Mouse (Mus musculus) bone marrow macrophage, adult 2 months (primary cell): ENCODE data around the gene Fkbp14. TPM values are rescaled to one million over a fixed set of nuclear protein-coding genes. Genes with fewer than 3 reads are reported as not detected.

Experiments
- H3K27ac ChIP-seq: 2 replicates; pipeline ENCODE4 v1.5.1; 2012; ENCODE audit warnings: low read depth, low read length; ENCODE audit not compliant: insufficient read depth
- H3K4me1 ChIP-seq: 2 replicates; pipeline ENCODE4 v1.6.1; 2012; ENCODE audit warnings: low read length; ENCODE audit not compliant: control insufficient read depth, insufficient read depth
- H3K4me3 ChIP-seq: 2 replicates; pipeline ENCODE4 v1.5.1; 2012; ENCODE audit warnings: mild to moderate bottlenecking, low read length, moderate library complexity; ENCODE audit not compliant: insufficient read depth
- CTCF ChIP-seq: IDR thresholded peaks from 2 replicates; pipeline ENCODE4 v1.5.1; 2012; ENCODE audit warnings: low read depth, mild to moderate bottlenecking, low read length, moderate library complexity
- POLR2A ChIP-seq: IDR thresholded peaks from 2 replicates; pipeline ENCODE4 v1.6.1; 2012; ENCODE audit warnings: mild to moderate bottlenecking, low read depth, low read length, borderline replicate concordance
- polyA plus RNA-seq: library from polyadenylated mRNA; stranded (reverse); fragments of >200 nt; gene quantifications from 2 replicates; pipeline ENCODE4 v1.2.4, GENCODE M21; 2012; ENCODE audit not compliant: missing spikeins, insufficient read depth, insufficient read length

Fkbp14 gene
- polyA plus RNA-seq, 1 experiment = 0.72 TPM

DNA sequence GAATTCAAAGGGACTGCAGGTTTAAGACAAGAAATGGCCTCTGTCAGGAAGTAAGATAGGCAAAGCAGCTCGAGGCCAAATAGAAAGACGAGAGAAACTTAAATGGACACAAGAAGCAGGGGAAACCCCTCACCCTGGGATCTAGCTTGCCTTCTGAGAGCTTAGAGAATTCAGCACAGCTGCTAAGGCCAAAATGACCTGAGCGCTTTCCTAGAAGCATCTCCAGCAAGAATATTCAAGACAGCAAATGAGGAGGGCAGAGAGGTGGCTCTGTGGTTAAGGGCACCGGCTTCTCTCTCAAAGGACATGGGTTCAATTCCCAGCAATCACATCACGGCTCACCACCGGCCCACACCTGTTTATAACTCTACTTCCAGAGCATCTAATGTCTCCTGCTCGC, 60.1 kb downstream of the Fkbp14 start:
- no peak overlapping the region for H3K4me3 ChIP-seq
- no peak for TF ChIP-seq POLR2A
- TF ChIP-seq CTCF = no peak
- H3K27ac ChIP-seq = no peak overlapping the region
- no peaks in the 10 kb centered on the region for H3K4me1 ChIP-seq

GRCm38 (mm10) chr6:54535485-54535884, 61.6 kb downstream of the Fkbp14 start:
- no peak for TF ChIP-seq CTCF
- TF ChIP-seq POLR2A = no peak
- H3K4me3 ChIP-seq = no peak overlapping the region
- no peak overlapping the region for H3K27ac ChIP-seq
- H3K4me1 ChIP-seq = no peaks in the 10 kb centered on the region

DNA sequence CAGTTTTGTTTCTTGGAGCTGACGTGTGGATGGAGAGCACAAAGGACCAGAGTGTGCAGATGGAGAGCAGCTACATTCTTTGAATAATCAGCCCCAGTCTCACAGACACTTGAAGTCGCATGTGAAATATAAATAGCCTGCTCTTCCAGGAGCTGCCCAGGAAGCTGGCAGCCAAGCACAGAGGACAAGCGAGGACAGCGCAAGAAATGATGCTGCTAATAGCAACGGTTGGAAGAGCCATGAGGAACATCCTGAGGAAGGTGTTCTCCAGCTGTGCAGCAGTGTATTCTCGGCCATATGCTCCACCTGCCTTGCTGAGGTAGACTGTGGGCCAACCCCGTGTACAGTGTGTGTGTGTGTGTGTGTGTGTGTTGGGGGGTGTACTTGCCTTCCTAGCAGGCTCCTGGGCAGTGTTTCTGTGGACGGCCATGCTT, 66.0 kb downstream of the Fkbp14 start:
- no peak overlapping the region for H3K4me3 ChIP-seq
- TF ChIP-seq CTCF = no peak
- TF ChIP-seq POLR2A = no peak
- no peaks in the 10 kb centered on the region for H3K4me1 ChIP-seq
- no peak overlapping the region for H3K27ac ChIP-seq

GRCm38 (mm10) chr6:54530182-54530581, 66.9 kb downstream of the Fkbp14 start:
- no peak overlapping the region for H3K4me3 ChIP-seq
- no peak overlapping the region for H3K27ac ChIP-seq
- TF ChIP-seq POLR2A (no peak), CTCF (no peak)
- H3K4me1 ChIP-seq = no peaks in the 10 kb centered on the region

DNA sequence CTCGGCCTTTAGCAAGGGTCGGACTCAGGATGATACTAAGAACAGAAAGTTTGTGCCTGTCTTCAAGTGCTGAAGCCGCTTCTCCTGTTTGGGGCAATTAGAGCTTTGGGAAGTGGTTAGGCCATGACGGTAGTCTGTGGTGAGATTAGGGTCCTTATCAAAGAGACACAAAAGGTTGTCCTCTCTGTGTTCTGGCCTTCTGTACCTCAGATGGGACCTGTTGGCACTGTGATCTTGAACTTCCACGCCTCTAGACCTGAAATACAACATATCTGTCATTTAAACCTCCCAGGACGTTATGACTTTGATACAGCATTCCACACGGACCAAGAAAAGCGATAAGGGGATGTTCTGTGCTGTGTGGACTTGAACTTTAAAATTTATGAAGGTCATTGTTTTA, 68.4 kb downstream of the Fkbp14 start:
- H3K4me3 ChIP-seq = no peak overlapping the region
- TF ChIP-seq POLR2A (no peak), CTCF (no peak)
- H3K4me1 ChIP-seq = no peaks in the 10 kb centered on the region
- no peak overlapping the region for H3K27ac ChIP-seq

Other genes with a start within 250 kb of the Fkbp14 start
- not detected in 2 replicates for gene Wipf3, start 167.7 kb downstream of the Fkbp14 start, polyA plus RNA-seq
- gene Scrn1, start 30.8 kb downstream of the Fkbp14 start, polyA plus RNA-seq = not detected in 2 replicates
- gene Plekha8, start 2.2 kb downstream of the Fkbp14 start, polyA plus RNA-seq = 3.9 and 4.9 TPM in 2 replicates
- gene Mturn, start 84.3 kb upstream of the Fkbp14 start, polyA plus RNA-seq = 10.2 and 11.3 TPM in 2 replicates
- 104 and 108 TPM in 2 replicates for gene Znrf2, start 219.6 kb upstream of the Fkbp14 start, polyA plus RNA-seq